Mouse (Mus musculus) monocyte, adult 59 days (primary cell): ENCODE measurements around the gene Tdrkh. TPM values are rescaled to one million over a fixed set of nuclear protein-coding genes. Genes with fewer than 3 reads are reported as not detected.

ENCODE experiments used
- total RNA-seq, 2 experiments: library from RNA; stranded (reverse); gene quantifications; one replicate each; pipeline ENCODE4 v1.2.4; 2023

Tdrkh gene
- 1 to 10 TPM; 4.6 to 7.5 TPM for total RNA-seq

DNA sequence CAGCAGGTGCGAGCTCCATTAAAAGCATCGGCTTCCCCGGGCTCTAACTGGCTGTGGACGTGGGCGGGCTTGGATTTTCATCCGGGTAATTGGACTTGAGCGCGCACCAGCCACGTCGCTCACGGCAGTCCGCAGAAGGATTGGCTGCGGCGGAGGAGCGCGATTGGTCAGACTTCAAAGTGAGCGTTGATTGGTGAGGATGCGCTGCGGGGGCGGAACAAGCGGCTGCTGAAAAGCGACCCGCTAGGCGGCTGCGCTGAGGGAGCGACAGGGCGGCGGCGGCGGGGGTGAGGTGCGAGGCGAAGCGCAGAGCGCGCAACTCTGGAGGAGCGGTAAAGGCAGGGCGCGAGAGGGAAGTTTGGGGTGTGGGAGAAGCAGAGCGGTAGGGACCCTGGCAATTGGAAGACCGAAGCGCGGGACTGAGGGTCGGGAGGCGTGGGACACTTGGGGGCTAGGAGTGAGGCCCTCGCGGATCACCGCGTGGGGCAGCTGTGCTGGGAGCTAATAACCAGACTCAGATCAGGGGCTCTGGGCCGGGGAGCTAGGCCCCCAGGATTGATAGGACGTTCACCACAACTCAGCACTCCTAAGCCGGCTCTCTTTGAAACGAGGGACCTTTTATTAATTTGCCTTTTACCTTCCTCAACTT is at the start of gene Tdrkh:
Gene Tdrkh, plus strand, starts transcription at position 243 of the 649 bp plus-strand sequence.

DNA sequence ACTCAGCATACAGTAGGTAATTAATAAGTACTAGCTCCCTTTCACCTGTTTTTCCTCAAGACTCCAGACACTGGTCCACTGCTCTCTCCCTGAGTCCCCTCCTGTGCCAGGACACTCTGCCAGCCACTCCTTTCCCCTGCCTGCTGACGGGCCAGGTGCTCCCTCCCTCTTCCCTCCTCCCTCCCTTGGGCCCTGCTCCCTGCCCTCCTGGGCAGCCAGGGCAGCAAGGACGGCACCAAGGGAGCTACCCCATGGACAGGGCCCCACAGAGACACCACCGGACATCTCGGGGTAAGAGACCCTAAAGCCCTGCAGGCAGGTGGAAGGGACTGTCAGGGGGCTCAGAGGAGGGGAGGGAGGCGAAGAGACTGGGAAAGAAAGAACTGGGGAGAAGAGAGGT is 40.4 kb upstream of the Tdrkh start, which contains the start of gene Rorc:
Gene Rorc, plus strand, starts transcription at position 154 of the 400 bp plus-strand sequence.

DNA sequence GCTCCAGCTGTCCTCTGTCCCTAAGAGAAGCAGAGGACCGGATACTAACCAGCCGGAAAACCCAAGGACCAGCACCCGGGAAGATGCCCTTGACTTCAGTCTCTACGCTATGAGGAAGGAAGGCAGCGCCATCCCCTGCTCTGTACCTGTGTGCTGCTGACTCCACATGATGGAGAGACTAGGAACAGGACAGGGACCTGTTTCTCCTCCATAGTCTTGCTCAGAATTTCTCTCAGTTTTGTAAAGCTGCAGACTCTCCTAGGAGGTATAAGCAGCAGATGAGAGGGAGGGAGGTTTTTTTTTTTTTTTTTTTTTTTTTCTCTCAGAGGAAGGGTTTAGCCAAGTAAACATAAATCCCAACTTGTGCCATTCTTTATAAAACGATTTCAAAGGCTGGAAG is 14.9 kb upstream of the Tdrkh start, which contains the start of gene Lingo4:
Gene Lingo4, plus strand, starts transcription at position 301 of the 400 bp plus-strand sequence.

DNA sequence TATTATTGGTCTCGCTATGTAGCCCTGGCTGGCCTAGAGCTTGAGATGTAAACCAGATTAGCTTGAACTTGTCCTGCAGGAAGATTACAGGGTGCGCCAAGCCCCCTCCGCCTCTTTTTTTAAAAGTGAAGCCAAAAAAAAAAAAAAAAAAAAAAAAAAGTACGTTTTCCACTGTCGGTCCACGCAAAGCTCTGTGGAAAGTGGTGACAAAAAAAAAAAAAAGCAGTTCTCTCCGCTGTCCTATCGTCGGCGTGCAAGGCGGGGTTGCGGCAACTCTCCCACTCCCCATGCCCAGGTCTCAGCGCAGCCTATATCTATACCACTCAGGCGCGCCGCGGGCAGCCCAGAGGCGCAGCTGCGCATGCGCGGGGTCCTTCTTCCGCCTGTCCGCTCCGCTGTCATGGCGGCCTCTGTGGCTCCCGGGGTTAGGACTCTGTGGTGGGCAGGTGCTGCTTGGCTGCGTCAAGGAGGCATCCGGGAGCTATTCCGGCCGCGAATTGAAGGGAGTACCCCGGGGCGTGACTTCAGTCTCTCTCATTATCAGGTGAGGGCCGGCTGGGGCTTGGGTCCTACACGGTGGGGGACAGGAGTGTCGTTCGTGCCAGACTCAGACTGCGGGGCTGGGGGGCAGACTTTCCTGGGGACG is 30.0 kb downstream of the Tdrkh start, which contains the start of gene Mrpl9:
Gene Mrpl9, plus strand, starts transcription at position 368 of the 646 bp plus-strand sequence.

DNA sequence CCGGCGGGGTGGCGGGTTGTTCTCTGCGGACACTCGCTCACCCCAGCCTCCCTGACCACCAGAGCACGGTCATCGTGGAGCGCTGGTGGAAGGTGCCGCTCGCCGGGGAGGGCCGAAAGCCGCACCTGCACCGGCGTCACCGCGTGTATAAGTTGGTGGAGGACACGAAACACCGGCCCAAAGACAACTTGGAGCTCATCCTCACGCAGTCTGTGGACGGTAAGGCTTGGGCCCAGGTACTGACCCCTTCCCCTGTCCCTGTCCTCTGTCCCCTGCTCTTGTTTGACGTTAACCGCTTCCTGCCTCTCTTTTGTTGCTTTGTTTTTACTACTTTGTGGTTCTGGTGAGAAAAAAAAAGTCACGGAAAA is 30.5 kb downstream of the Tdrkh start, which contains the start of gene Oaz3:
Gene Oaz3, minus strand, starts transcription at position 319 of the 368 bp plus-strand sequence.

DNA sequence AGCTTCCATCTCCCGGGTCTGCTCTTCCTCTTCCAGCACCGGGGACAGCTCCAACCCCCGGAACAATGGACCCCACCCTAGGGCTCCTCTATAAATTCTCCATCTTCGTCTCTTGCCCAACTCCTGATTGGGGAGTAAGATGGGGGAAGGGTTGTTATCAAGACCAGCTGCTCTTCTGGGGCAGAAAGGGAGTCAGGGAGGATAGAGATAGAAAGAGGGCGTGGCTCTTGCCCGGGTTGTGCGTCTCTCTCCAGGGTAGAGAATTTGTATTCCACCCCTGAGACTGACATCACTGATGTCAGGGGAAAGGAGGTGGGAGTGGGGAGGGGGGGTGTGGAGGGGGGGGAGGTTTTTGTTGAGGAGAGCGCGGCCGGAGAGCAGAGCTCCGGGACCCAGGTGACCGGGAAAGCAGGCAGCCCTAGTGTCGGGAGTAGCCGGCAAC is 64.9 kb downstream of the Tdrkh start, which contains the start of gene Celf3:
Gene Celf3, plus strand, starts transcription at position 315 of the 442 bp plus-strand sequence.

DNA sequence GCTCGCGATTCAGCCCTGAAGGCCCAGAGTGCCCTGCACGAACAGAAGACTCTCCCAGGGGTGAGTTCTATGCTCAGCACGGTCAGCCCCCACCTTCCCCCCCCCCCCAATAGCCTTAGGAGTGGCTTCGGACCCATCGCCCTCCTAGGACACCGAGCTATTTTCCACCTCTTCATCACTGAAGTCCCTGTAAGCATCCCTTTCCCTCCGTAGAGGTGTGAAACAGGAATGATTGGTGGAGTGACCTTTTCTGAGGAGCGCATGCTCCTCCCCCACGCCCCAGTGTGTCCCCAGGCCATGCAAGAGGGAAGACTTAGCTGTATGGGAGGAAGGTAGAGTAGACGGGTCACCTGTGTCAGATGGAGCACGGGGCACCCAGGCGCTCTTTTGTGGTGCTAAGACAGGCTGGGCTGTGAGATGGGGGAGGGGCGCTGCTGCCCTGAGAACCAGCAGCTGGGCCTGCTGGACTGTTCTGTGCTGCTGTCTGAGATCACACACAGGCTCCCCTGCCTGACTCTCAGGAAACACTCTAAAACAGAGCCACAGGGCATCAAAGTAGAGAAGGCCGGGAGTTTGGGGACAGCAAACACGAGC is 67.3 kb downstream of the Tdrkh start, which contains the start of gene Riiad1:
Gene Riiad1, minus strand, starts transcription at position 51 of the 594 bp plus-strand sequence.

Other genes starting within 250 kb of the Tdrkh start
- not detected for gene Gm10696, start 235.1 kb upstream of the Tdrkh start, total RNA-seq
- gene Gm5286, start 216.6 kb upstream of the Tdrkh start, total RNA-seq = not detected
- gene Gm4778, start 149.2 kb upstream of the Tdrkh start, total RNA-seq = not detected
- gene Them4, start 103.2 kb upstream of the Tdrkh start, total RNA-seq = 1 to 10 TPM; 1.1 to 3.7 TPM
- not detected for gene Them5, start 71.2 kb upstream of the Tdrkh start, total RNA-seq
- not detected for gene C2cd4d, start 50.8 kb upstream of the Tdrkh start, total RNA-seq
- 1 to 10 TPM; 1.0 to 1.1 TPM for gene Rorc, start 40.5 kb upstream of the Tdrkh start, total RNA-seq
- gene Lingo4, start 14.8 kb upstream of the Tdrkh start, total RNA-seq = under 1 TPM; 0.15 to 0.18 TPM
- gene Mrpl9, start 30.0 kb downstream of the Tdrkh start, total RNA-seq = 10 to 100 TPM; 25.2 to 25.9 TPM
- not detected for gene Oaz3, start 30.6 kb downstream of the Tdrkh start, total RNA-seq
- under 1 TPM in 1 of 2 experiments, not detected in 1; 0.49 TPM for gene Celf3, start 65.0 kb downstream of the Tdrkh start, total RNA-seq
- not detected for gene Riiad1, start 67.1 kb downstream of the Tdrkh start, total RNA-seq
- gene Snx27, start 169.4 kb downstream of the Tdrkh start, total RNA-seq = 10 to 100 TPM; 37.8 to 40.6 TPM
- not detected for gene Gm10972, start 229.8 kb downstream of the Tdrkh start, total RNA-seq
- gene Tuft1, start 245.6 kb downstream of the Tdrkh start, total RNA-seq = 1 to 10 TPM; 1.1 to 2.5 TPM